Mouse (Mus musculus): ENCODE measurements at regions not wholly inside any gene's neighbourhood (a gene's known extent, or its start where the extent isn't known, plus 50 kb on each side); places are given as distances from the start of the nearest gene placed in this dataset.

- TF ChIP-seq POLR2A (IDR thresholded peaks at IDR 0.05; ENCODE audit: low read depth, low read length) (no peak), CTCF (IDR thresholded peaks at IDR 0.05; ENCODE audit: borderline replicate concordance, insufficient read depth, low read length) (no peak)
These were observed 319.2 kb upstream of the Irx1 start for GRCm38 (mm10) chr13:72282764-72283163.

All from embryonic fibroblast, embryonic 13.5 days (primary cell).